Mouse (Mus musculus) cortical plate, adult 2 months (tissue): Measurements from ENCODE around the gene Rab3gap2. TPM values are rescaled to one million over a fixed set of nuclear protein-coding genes. Genes with fewer than 3 reads are reported as not detected.

Source experiments
- H3K27ac ChIP-seq: fragments of 200-500 bp; 2 replicates; pipeline ENCODE4 v1.5.1; 2012; ENCODE audit warnings: low read length, control low read depth, inconsistent platforms; ENCODE audit not compliant: insufficient read depth
- H3K4me1 ChIP-seq: fragments of 200-500 bp; 2 replicates; pipeline ENCODE4 v1.6.1; 2011; ENCODE audit warnings: low read length; ENCODE audit not compliant: control insufficient read depth, insufficient read depth
- H3K4me3 ChIP-seq: fragments of 200-500 bp; 2 replicates; pipeline ENCODE4 v1.5.1; 2011; ENCODE audit warnings: mild to moderate bottlenecking, low read length, control low read depth; ENCODE audit not compliant: insufficient read depth
- CTCF ChIP-seq: fragments of 200-500 bp; IDR thresholded peaks from 2 replicates; pipeline ENCODE4 v1.5.1; 2011; ENCODE audit warnings: mild to moderate bottlenecking, control low read depth, low read length; ENCODE audit not compliant: insufficient read depth; ENCODE audit errors: extremely low read depth
- POLR2A ChIP-seq: fragments of 200-500 bp; IDR thresholded peaks from 2 replicates; pipeline ENCODE4 v1.6.1; 2011; ENCODE audit warnings: mild to moderate bottlenecking, low read length, control low read depth; ENCODE audit not compliant: insufficient read depth; ENCODE audit errors: extremely low read depth
- polyA plus RNA-seq: library from polyadenylated mRNA; depleted of rRNA; stranded (reverse); fragments of >200 nt; gene quantifications from 2 replicates; pipeline ENCODE4 v1.2.3, GENCODE M21; 2012

Gene Rab3gap2
- polyA plus RNA-seq, 1 experiment, result 48.9 TPM

- Histone ChIP-seq H3K4me3 (no peak overlapping the region), H3K27ac (no peak overlapping the region; the same call in 1 of the 2 replicates)
- TF ChIP-seq POLR2A (no peak), CTCF (no peak)
Measured at GRCm38 (mm10) chr1:185274819-185275545, 71.1 kb downstream of the Rab3gap2 start.

GRCm38 (mm10) chr1:185275976-185276375 is 72.1 kb downstream of the Rab3gap2 start:
- Histone ChIP-seq H3K27ac (no peak overlapping the region), H3K4me3 (no peak overlapping the region), H3K4me1 (no peaks in the 10 kb centered on the region)
- TF ChIP-seq POLR2A (no peak), CTCF (no peak)

More at GRCm38 (mm10) chr1:185274819-185275545, 71.1 kb downstream of the Rab3gap2 start:
- H3K4me1 ChIP-seq, result no peaks in the 10 kb centered on the region

GRCm38 (mm10) chr1:185277022-185277421 is 73.1 kb downstream of the Rab3gap2 start:
- Histone ChIP-seq H3K4me1 (no peaks in the 10 kb centered on the region), H3K27ac (no peak overlapping the region), H3K4me3 (no peak overlapping the region)
- TF ChIP-seq CTCF (no peak), POLR2A (no peak)

- no peaks in the 10 kb centered on the region for H3K4me1 ChIP-seq
- no peak overlapping the region for H3K4me3 ChIP-seq
- no peak for TF ChIP-seq CTCF
- TF ChIP-seq POLR2A, result no peak
- H3K27ac ChIP-seq, result no peak overlapping the region
Measured at GRCm38 (mm10) chr1:185279288-185279687, 75.4 kb downstream of the Rab3gap2 start.

- TF ChIP-seq POLR2A (no peak), CTCF (no peak)
Measured at GRCm38 (mm10) chr1:185280616-185281015, 76.7 kb downstream of the Rab3gap2 start.

GRCm38 (mm10) chr1:185282846-185283245 is 78.9 kb downstream of the Rab3gap2 start:
- TF ChIP-seq POLR2A (no peak), CTCF (no peak)
- no peaks in the 10 kb centered on the region for H3K4me1 ChIP-seq
- no peak overlapping the region for H3K27ac ChIP-seq
- H3K4me3 ChIP-seq, result no peak overlapping the region

More at GRCm38 (mm10) chr1:185280616-185281015, 76.7 kb downstream of the Rab3gap2 start:
- H3K4me3 ChIP-seq, result no peak overlapping the region
- no peak overlapping the region for H3K27ac ChIP-seq
- H3K4me1 ChIP-seq, result no peaks in the 10 kb centered on the region

GRCm38 (mm10) chr1:185283247-185283646 is 79.3 kb downstream of the Rab3gap2 start:
- no peaks in the 10 kb centered on the region for H3K4me1 ChIP-seq
- H3K27ac ChIP-seq, result no peak overlapping the region
- no peak overlapping the region for H3K4me3 ChIP-seq
- no peak for TF ChIP-seq POLR2A
- TF ChIP-seq CTCF, result no peak

GRCm38 (mm10) chr1:185284740-185285139 is 80.8 kb downstream of the Rab3gap2 start:
- Histone ChIP-seq H3K27ac (no peak overlapping the region), H3K4me3 (no peak overlapping the region), H3K4me1 (no peaks in the 10 kb centered on the region)
- no peak for TF ChIP-seq POLR2A
- no peak for TF ChIP-seq CTCF

- TF ChIP-seq POLR2A (no peak), CTCF (no peak)
- H3K4me1 ChIP-seq, result no peaks in the 10 kb centered on the region
- H3K4me3 ChIP-seq, result no peak overlapping the region
- no peak overlapping the region for H3K27ac ChIP-seq
Measured at GRCm38 (mm10) chr1:185285171-185285570, 81.3 kb downstream of the Rab3gap2 start.

- Histone ChIP-seq H3K27ac (no peak overlapping the region), H3K4me3 (no peak overlapping the region), H3K4me1 (no peaks in the 10 kb centered on the region)
- TF ChIP-seq POLR2A (no peak), CTCF (no peak)
Measured at GRCm38 (mm10) chr1:185287066-185287465, 83.1 kb downstream of the Rab3gap2 start.

GRCm38 (mm10) chr1:185289231-185289630 is 85.3 kb downstream of the Rab3gap2 start:
- H3K27ac ChIP-seq, result no peak overlapping the region
- H3K4me3 ChIP-seq, result no peak overlapping the region
- H3K4me1 ChIP-seq, result no peaks in the 10 kb centered on the region
- TF ChIP-seq CTCF, result no peak
- no peak for TF ChIP-seq POLR2A
